Mouse (Mus musculus): ENCODE results near the gene Srd5a3.

GRCm38 (mm10) chr5:76111173-76111572 is 28.9 kb upstream of the Srd5a3 start:
- TF ChIP-seq POLR2A (IDR thresholded peaks at IDR 0.05; ENCODE audit: borderline replicate concordance, extremely low read depth, insufficient read depth, insufficient read length, poor library complexity, severe bottlenecking), result no peak
- no peak for TF ChIP-seq CTCF (IDR thresholded peaks at IDR 0.05; ENCODE audit: borderline replicate concordance, extremely low read depth, insufficient read depth, insufficient read length)
